Mouse (Mus musculus) limb, embryonic 14.5 days (tissue): Measurements from ENCODE around the gene Mars. TPM values are rescaled to one million over a fixed set of nuclear protein-coding genes. Genes with fewer than 3 reads are reported as not detected.

Experiments used
- ATAC-seq: fragments of 200-750 bp; cut with Nextera tagmentation; 2 replicates; pipeline ENCODE4 v1.8.0; 2017; ENCODE audit warnings: low read depth, moderate number of reproducible peaks, moderate TSS enrichment; ENCODE audit not compliant: low FRiP score
- DNase-seq: peaks from one replicate; pipeline ENCODE4 v3.0.0-alpha.2; 2015; ENCODE audit warnings: low spot score
- H3K27ac ChIP-seq: fragments of 300-500 bp; sonication (generic); replicated peaks from 2 replicates; pipeline ENCODE4 v1.5.1; 2014; ENCODE audit warnings: low read depth, mild to moderate bottlenecking, low read length, moderate library complexity, mixed read lengths
- H3K27me3 ChIP-seq: fragments of 300-500 bp; sonication (generic); 2 replicates; pipeline ENCODE4 v1.6.1; 2014; ENCODE audit warnings: low read length, mixed read lengths; ENCODE audit not compliant: control insufficient read depth, insufficient read depth
- H3K36me3 ChIP-seq: fragments of 300-500 bp; sonication (generic); 2 replicates; pipeline ENCODE4 v1.6.1; 2014; ENCODE audit warnings: mild to moderate bottlenecking, low read length, moderate library complexity, mixed read lengths; ENCODE audit not compliant: control insufficient read depth, insufficient read depth
- H3K4me1 ChIP-seq: fragments of 300-500 bp; sonication (generic); 2 replicates; pipeline ENCODE4 v1.6.1; 2014; ENCODE audit warnings: antibody characterized with exemption, low read length, mixed read lengths; ENCODE audit not compliant: control insufficient read depth, insufficient read depth
- H3K4me2 ChIP-seq: fragments of 300-500 bp; sonication (generic); replicated peaks from 2 replicates; pipeline ENCODE4 v1.6.1; 2014; ENCODE audit warnings: low read depth, mild to moderate bottlenecking, low read length, moderate library complexity; ENCODE audit not compliant: severe bottlenecking
- H3K4me3 ChIP-seq: fragments of 300-500 bp; sonication (generic); replicated peaks from 2 replicates; pipeline ENCODE4 v1.5.1; 2014; ENCODE audit warnings: low read length
- H3K9ac ChIP-seq: fragments of 300-500 bp; sonication (generic); 2 replicates; pipeline ENCODE4 v1.6.1; 2014; ENCODE audit warnings: mild to moderate bottlenecking, low read depth, low read length, moderate library complexity; ENCODE audit not compliant: severe bottlenecking
- H3K9me3 ChIP-seq: fragments of 300-500 bp; sonication (generic); 2 replicates; pipeline ENCODE4 v1.6.1; 2016; ENCODE audit warnings: low read length; ENCODE audit not compliant: control insufficient read depth
- POLR2A ChIP-seq: fragments of 200-500 bp; IDR thresholded peaks from 2 replicates; pipeline ENCODE4 v1.8.0; 2012; ENCODE audit warnings: inconsistent platforms, mild to moderate bottlenecking, moderate library complexity, borderline replicate concordance; ENCODE audit not compliant: insufficient read depth, insufficient read length; ENCODE audit errors: extremely low read depth
- WGBS: fragments of 180-500 bp; shearing (Covaris S2); extraction: QIAGEN DNeasy Blood & Tissue Kit; methylation state at CpG from one replicate; pipeline ENCODE4 v1.1.7; 2014; 5-methylcytosine and 5-hydroxymethylcytosine counted together
- polyA plus RNA-seq, 2 experiments: library from polyadenylated mRNA; depleted of rRNA in 1 of 2; stranded (reverse) in 1 of 2; unstranded in 1 of 2; fragments of >200 nt; fragmentation: Nextera tagmentation in 1 of 2; extraction: Ambion mirVana in 1 of 2; gene quantifications; 2 replicates each; pipeline versions ENCODE4 v1.2.1 to v1.2.3; 2012 to 2014

Mars gene
- polyA plus RNA-seq, 2 experiments: 79.8 to 114 TPM

- DNase-seq: peak; percentile 44
- no peaks in the 10 kb centered on the region for H3K9me3 ChIP-seq
These were observed 29.2 kb upstream of the Mars start for GRCm38 (mm10) chr10:127340577-127341359.

DNA sequence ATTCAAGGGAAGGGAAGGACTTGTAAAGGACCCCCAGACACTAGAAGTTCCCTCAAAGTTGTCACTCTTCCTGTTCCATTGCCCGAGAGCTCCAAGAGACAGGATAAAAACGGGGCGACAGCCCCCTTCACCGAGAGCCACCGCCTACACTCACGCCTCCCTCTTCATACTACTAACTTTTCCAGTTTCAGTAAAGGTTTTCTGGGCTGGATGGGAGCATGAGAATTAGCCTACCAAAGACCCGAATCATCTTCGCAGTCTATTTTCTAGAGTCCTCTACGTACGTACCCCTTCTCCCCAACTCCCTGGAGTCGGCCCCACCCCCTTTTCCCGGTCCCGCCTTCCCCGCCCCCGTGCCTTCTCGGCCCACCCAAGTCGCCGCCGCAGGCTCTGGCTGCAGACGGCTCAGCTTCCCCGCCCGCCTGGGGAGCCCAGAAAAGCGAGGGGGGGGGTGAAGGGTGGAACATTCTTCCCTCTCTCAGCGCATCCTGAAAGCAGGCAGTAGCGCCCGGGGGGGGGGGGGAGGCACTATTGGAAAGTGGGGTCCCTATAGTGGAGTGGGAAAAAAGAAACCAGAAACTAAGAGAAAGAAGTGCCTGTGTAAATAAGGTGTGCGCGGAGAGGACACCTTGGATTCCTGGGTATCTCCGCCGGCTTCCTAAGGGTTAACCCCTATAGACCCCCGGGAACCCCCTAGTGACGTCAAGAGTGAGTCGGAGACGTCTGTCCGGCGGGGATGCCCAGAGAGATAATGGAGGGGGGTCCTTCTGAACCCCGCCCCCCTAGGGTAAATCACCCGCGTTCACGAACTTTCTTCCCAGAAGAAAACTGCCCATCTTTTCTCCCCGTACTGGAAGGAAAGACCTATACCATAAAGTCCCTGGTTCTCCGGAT is 28.3 kb upstream of the Mars start:
- Histone ChIP-seq H3K9ac (peak overlapping the region; percentile 59), H3K27ac (peak overlapping the region; percentile 95), H3K4me1 (no peaks in the 10 kb centered on the region), H3K36me3 (peaks cover 29% of the 10 kb centered on the region), H3K9me3 (no peaks in the 10 kb centered on the region), H3K27me3 (no peaks in the 10 kb centered on the region), H3K4me3 (peak overlapping the region; percentile 50), H3K4me2 (peak overlapping the region; percentile 92)
- DNase-seq (peak; percentile 79), ATAC-seq (peak; percentile 62)
- TF ChIP-seq POLR2A: no peak
- WGBS: under 1% methylated on average over 40 of the region's 42 CpGs

More at GRCm38 (mm10) chr10:127340577-127341359, 29.2 kb upstream of the Mars start:
- Histone ChIP-seq H3K4me1 (no peaks in the 10 kb centered on the region), H3K4me2 (peak overlapping the region; percentile 92), H3K27me3 (no peaks in the 10 kb centered on the region), H3K9ac (peak overlapping the region; percentile 59), H3K4me3 (peak overlapping the region; percentile 50), H3K36me3 (peaks cover 22% of the 10 kb centered on the region; the same call in 1 of the 2 replicates), H3K27ac (peak overlapping the region; percentile 95)
- no peak for TF ChIP-seq POLR2A
- under 1% methylated on average over 23 of the region's 27 CpGs for WGBS
- no peak for ATAC-seq

- peak overlapping the region; percentile 92 for H3K4me2 ChIP-seq
- peak overlapping the region; percentile 50 for H3K4me3 ChIP-seq
- H3K9ac ChIP-seq: peak overlapping the region; percentile 59
- H3K27ac ChIP-seq: peak overlapping the region; percentile 95
- TF ChIP-seq POLR2A: peak; percentile 47; the same call in 1 of the 2 replicates
- H3K27me3 ChIP-seq: no peaks in the 10 kb centered on the region
- ATAC-seq (peak; percentile 74), DNase-seq (peak; percentile 96)
- H3K4me1 ChIP-seq: no peaks in the 10 kb centered on the region
- peaks cover 33% of the 10 kb centered on the region for H3K36me3 ChIP-seq
- WGBS: under 1% methylated on average over 31 of the region's 31 CpGs
- H3K9me3 ChIP-seq: no peaks in the 10 kb centered on the region
These were observed 27.5 kb upstream of the Mars start for GRCm38 (mm10) chr10:127338930-127339682.

DNA sequence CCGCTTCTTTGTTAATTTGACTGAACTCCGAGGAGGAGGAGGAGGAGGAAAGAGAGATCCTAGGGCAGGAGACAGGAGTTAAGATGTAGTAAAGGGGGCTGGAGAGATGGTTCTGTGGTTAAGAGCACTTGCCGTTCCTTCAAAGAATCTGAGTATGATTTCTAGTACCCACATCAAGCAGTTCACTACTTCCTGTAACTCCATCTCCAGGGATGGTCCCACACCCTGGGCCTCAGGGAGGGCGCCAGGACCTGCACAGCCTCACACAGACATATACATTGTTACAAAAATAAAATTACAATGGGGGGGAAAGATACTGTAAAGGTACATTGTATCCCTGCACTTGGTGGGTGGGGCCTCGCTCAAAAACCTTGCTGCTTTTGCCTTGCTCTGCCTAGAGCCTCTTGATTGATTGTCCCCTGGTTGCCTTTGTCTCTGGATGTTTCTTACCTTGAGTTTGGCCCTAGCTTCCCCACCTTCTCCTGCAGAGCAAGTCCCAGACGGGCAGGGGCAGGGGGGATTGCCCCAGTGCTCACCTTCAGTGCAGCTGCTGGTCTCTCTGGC is 26.0 kb upstream of the Mars start:
- no peak overlapping the region for H3K4me2 ChIP-seq
- no peaks in the 10 kb centered on the region for H3K27me3 ChIP-seq
- H3K4me3 ChIP-seq: no peak overlapping the region
- no peaks in the 10 kb centered on the region for H3K9me3 ChIP-seq
- H3K9ac ChIP-seq: no peak overlapping the region
- DNase-seq: no peak
- no peaks in the 10 kb centered on the region for H3K4me1 ChIP-seq
- peaks cover 48% of the 10 kb centered on the region for H3K36me3 ChIP-seq
- 79% methylated on average over 6 of the region's 6 CpGs for WGBS
- ATAC-seq: no peak
- TF ChIP-seq POLR2A: no peak
- no peak overlapping the region for H3K27ac ChIP-seq
